In genomic region chr16:11908461-11909014, GRCm38 (mm10) we compare ENCODE assay signal across 8 mouse cellular contexts. TPM values are rescaled to one million over a fixed set of nuclear protein-coding genes. Genes with fewer than 3 reads are reported as not detected.
DNase-seq lines count a peak whose midpoint lies in the region; ATAC-seq and TF ChIP-seq lines count a peak whose summit lies in the region.

No protein-coding gene starts in this region.

- TF ChIP-seq CTCF in gastrocnemius, adult 2 months (IDR thresholded peaks at IDR 0.05), result no peak
- no peak for TF ChIP-seq CTCF in thymus, adult 2 months (IDR thresholded peaks at IDR 0.05; ENCODE audit: borderline replicate concordance, control insufficient read depth, extremely low read depth, insufficient read depth, low read length, poor library complexity)
- TF ChIP-seq CTCF in liver, embryonic 14.5 days (IDR thresholded peaks at IDR 0.05; ENCODE audit: low read depth), result no peak

- no peaks in the 10 kb centered on the region for H3K27me3 ChIP-seq in thymus, adult 2 months (ENCODE audit: control insufficient read depth, insufficient read depth, low read length)
- no peaks in the 10 kb centered on the region for H3K27me3 ChIP-seq in liver, embryonic 14.5 days (ENCODE audit: control insufficient read depth, insufficient read depth, low read length)

- WGBS in thymus, adult 2 months, result 32% methylated on average over 11 of the region's 11 CpGs
- 17% methylated on average over 11 of the region's 11 CpGs for WGBS in liver, embryonic 14.5 days (ENCODE audit: insufficient replicate concordance)

- DNase-seq in gastrocnemius, adult 2 months, result no peak
- DNase-seq in gastrocnemius, postnatal 10 days, result no peak
- peak; percentile 5 for DNase-seq in thymus, adult 2 months
- DNase-seq in thymus, postnatal 0 days (ENCODE audit: low spot score), result no peak
- peak in 2 of 3 experiments; percentile 15 to 20 for DNase-seq in liver, embryonic 14.5 days (ENCODE audit: low read depth in 3 of 3, low spot score in 3 of 3)
- DNase-seq in adrenal gland, adult 2 months, result no peak
- no peak for DNase-seq in spleen, postnatal 36 days (ENCODE audit: low spot score in 2 of 2)

- no peak for TF ChIP-seq POLR2A in thymus, adult 2 months (IDR thresholded peaks at IDR 0.05; ENCODE audit: control insufficient read depth, extremely low read depth, insufficient read depth, low read length, poor library complexity)

- no peak for TF ChIP-seq EP300 in liver, embryonic 14.5 days (IDR thresholded peaks at IDR 0.05; ENCODE audit: low read depth)

- H3K4me3 ChIP-seq in gastrocnemius, adult 2 months, result peak overlapping the region; percentile 77
- H3K4me3 ChIP-seq in thymus, adult 2 months (ENCODE audit: control insufficient read depth, insufficient read depth, low read length), result peak overlapping the region; percentile 92
- H3K4me3 ChIP-seq in liver, embryonic 14.5 days (ENCODE audit: insufficient read depth in 1 of 2, low read depth in 2 of 2, low read length in 2 of 2), result peak overlapping the region; percentile 72 to 92

- H3K4me2 ChIP-seq in liver, embryonic 14.5 days (ENCODE audit: low read depth), result peak overlapping the region; percentile 80

- peak overlapping the region; percentile 89 for H3K9ac ChIP-seq in liver, embryonic 14.5 days (replicated peaks)

- H3K27ac ChIP-seq in gastrocnemius, adult 2 months, result peak overlapping the region; percentile 99
- H3K27ac ChIP-seq in thymus, adult 2 months (ENCODE audit: control insufficient read depth, insufficient read depth, low read length), result peak overlapping the region; percentile 38; the same call in 1 of the 2 replicates
- peak overlapping the region; percentile 55 for H3K27ac ChIP-seq in liver, embryonic 14.5 days

- H3K9me3 ChIP-seq in liver, embryonic 14.5 days (ENCODE audit: control insufficient read depth, low read length), result no peaks in the 10 kb centered on the region

- no peaks in the 10 kb centered on the region for H3K36me3 ChIP-seq in thymus, adult 2 months (ENCODE audit: control insufficient read depth, insufficient read depth, low read length)
- no peaks in the 10 kb centered on the region for H3K36me3 ChIP-seq in liver, embryonic 14.5 days (replicated peaks; ENCODE audit: control insufficient read depth, insufficient read depth, low read depth)

- peak; percentile 41 for ATAC-seq in granulocyte monocyte progenitor cell, adult 5-6 weeks (replicated peaks; ENCODE audit: poor library complexity, severe bottlenecking)
- ATAC-seq in liver, embryonic 14.5 days (ENCODE audit: insufficient read depth), result peak; percentile 45

- intact Hi-C loops in gastrocnemius, adult 2 months (cut with DNase I), result loop anchor here (10.0 kb wide), 1 partner anchor 454 kb away; no protein-coding TSS in a partner anchor

- peaks cover 5% of the 10 kb centered on the region for H3K4me1 ChIP-seq in thymus, adult 2 months (replicated peaks; ENCODE audit: control insufficient read depth, insufficient read depth, low read length)
- peaks cover 0 to 12% of the 10 kb centered on the region in 2 experiments; a peak in 3 of 4 replicates for H3K4me1 ChIP-seq in liver, embryonic 14.5 days (replicated peaks; ENCODE audit: control insufficient read depth in 2 of 2, insufficient read depth in 2 of 2, low read length in 1 of 2)

RNA-seq across cellular contexts. Expression of gene Cpped1, which starts 0.7 kb away (rescaled TPM):
- total RNA-seq in gastrocnemius, adult 2 months (2021), result 10 to 100 TPM; 28.4 to 39.5 TPM
- 10 to 100 TPM; 39.7 to 44.0 TPM for total RNA-seq in gastrocnemius, postnatal 10 days (2021)
- polyA plus RNA-seq in thymus, adult 2 months (2012; rRNA removed), result 9.7 and 10.9 TPM in 2 replicates
- polyA plus RNA-seq in thymus, postnatal 0 days (2015; fragmentation: Nextera tagmentation; extraction: Ambion mirVana), result 10.6 and 10.7 TPM in 2 replicates
- 20.4 and 32.9 TPM in 2 replicates for total RNA-seq in granulocyte monocyte progenitor cell, adult 5-6 weeks (2014; fragmentation: Nextera tagmentation)
- 14.2 and 23.7 TPM in 2 replicates for total RNA-seq in granulocyte monocyte progenitor cell, adult 5-6 weeks (2017)
- 5.0 and 6.1 TPM in 2 replicates for polyA plus RNA-seq in liver, embryonic 14.5 days (2012; rRNA removed)
- polyA plus RNA-seq in liver, embryonic 14.5 days (2014; fragmentation: Nextera tagmentation; extraction: Ambion mirVana), result 13.0 TPM in 2 replicates
- 10 to 100 TPM; 43.0 to 47.0 TPM for total RNA-seq in adrenal gland, adult 2 months (2021)
- 25.7 and 28.6 TPM in 2 replicates for polyA plus RNA-seq in adrenal gland, adult 2 months (2012; rRNA removed)

Comparison
In these comparisons a context has a peak if more than half of its experiments do, and no peak if none do; other contexts are left out.
1. DNase-seq: peak in thymus, adult 2 months (single experiment) and liver, embryonic 14.5 days (2 of 3); none in gastrocnemius, adult 2 months (single experiment), gastrocnemius, postnatal 10 days (single experiment), thymus, postnatal 0 days (single experiment), adrenal gland, adult 2 months (single experiment) and spleen, postnatal 36 days (0 of 2).
2. H3K27ac ChIP-seq: peak in every context shown above with its lines; median percentile 99 in gastrocnemius, adult 2 months; 55 in liver, embryonic 14.5 days; 38 in thymus, adult 2 months.
3. Peak in every context shown above with its lines, with median percentiles within 50 percentile points of each other: H3K4me3 ChIP-seq.